Mouse (Mus musculus) limb, embryonic 12.5 days (tissue): ENCODE results near the gene Asb11. TPM values are rescaled to one million over a fixed set of nuclear protein-coding genes. Genes with fewer than 3 reads are reported as not detected.
A peak's percentile ranks its signal among the peaks of the same experiment; 100 is the strongest.

Source experiments
- ATAC-seq: fragments of 200-750 bp; cut with Nextera tagmentation; 2 replicates; pipeline ENCODE4 v1.8.0; 2017; ENCODE audit warnings: low read depth, moderate TSS enrichment; ENCODE audit not compliant: insufficient number of reproducible peaks, insufficient read depth, low FRiP score, low TSS enrichment
- H3K27ac ChIP-seq: fragments of 300-500 bp; sonication (generic); 2 replicates; pipeline ENCODE4 v1.5.1; 2016; ENCODE audit warnings: mild to moderate bottlenecking, moderate library complexity
- H3K27me3 ChIP-seq: fragments of 300-500 bp; sonication (generic); 2 replicates; pipeline ENCODE4 v1.6.1; 2016; ENCODE audit warnings: mild to moderate bottlenecking, moderate library complexity
- H3K36me3 ChIP-seq: fragments of 300-500 bp; sonication (generic); 2 replicates; pipeline ENCODE4 v1.6.1; 2016; ENCODE audit warnings: mild to moderate bottlenecking, moderate library complexity
- H3K4me1 ChIP-seq: fragments of 300-500 bp; sonication (generic); replicated peaks from 2 replicates; pipeline ENCODE4 v1.6.1; 2016
- H3K4me2 ChIP-seq: fragments of 300-500 bp; sonication (generic); 2 replicates; pipeline ENCODE4 v1.6.1; 2016; ENCODE audit warnings: mild to moderate bottlenecking, moderate library complexity
- H3K4me3 ChIP-seq: fragments of 300-500 bp; sonication (generic); replicated peaks from 2 replicates; pipeline ENCODE4 v1.5.1; 2016; ENCODE audit warnings: mild to moderate bottlenecking
- H3K9ac ChIP-seq: fragments of 300-500 bp; sonication (generic); replicated peaks from 2 replicates; pipeline ENCODE4 v1.6.1; 2016; ENCODE audit warnings: mild to moderate bottlenecking, moderate library complexity
- H3K9me3 ChIP-seq: fragments of 300-500 bp; sonication (generic); 2 replicates; pipeline ENCODE4 v1.6.1; 2016; ENCODE audit warnings: mild to moderate bottlenecking, moderate library complexity
- WGBS: fragments of 180-500 bp; shearing (Covaris S2); methylation state at CpG from one replicate; pipeline ENCODE4 v1.1.7; 2016; 5-methylcytosine and 5-hydroxymethylcytosine counted together
- polyA plus RNA-seq: library from polyadenylated mRNA; unstranded; fragments of >200 nt; fragmentation: Nextera tagmentation; extraction: Ambion mirVana; gene quantifications from 2 replicates; pipeline ENCODE4 v1.2.1, GENCODE M21; 2016

Gene Asb11
- not detected in 2 replicates for polyA plus RNA-seq

DNA sequence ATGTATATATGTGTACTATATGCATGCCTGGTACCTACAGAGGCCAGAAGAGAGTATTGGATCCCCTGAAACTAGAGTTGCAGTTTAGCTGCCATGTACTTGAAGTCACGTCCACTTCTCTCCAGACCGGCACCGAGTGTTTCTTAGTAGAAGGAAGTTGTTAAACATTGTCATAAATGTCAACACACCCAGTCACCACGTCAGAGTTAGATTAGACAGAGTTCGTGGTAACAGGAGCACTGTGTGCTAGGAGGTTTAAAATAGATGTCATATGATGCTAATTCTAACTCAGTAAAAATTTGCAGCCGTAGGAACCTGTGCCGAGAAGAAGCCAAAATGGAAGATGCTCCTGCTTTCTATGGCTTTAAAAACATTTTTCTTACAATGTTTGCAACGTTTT lies at the start of gene Asb11:
Asb11 (plus strand) TSS at position 286 of the 400 bp plus-strand sequence.
- Histone ChIP-seq H3K4me2 (no peak within 1 kb of the TSS), H3K27ac (no peak within 1 kb of the TSS), H3K4me3 (no peak within 1 kb of the TSS), H3K4me1 (no peaks in the 10 kb centered on the region), H3K9ac (no peak within 1 kb of the TSS), H3K36me3 (peaks cover 12% of the 10 kb centered on the region), H3K27me3 (peaks cover 26% of the 10 kb centered on the region), H3K9me3 (no peaks in the 10 kb centered on the region)
- 59% methylated on average over 8 of the region's 8 CpGs for WGBS
- no peak for ATAC-seq

- H3K4me2 ChIP-seq: no peak overlapping the region
- no peak overlapping the region for H3K4me3 ChIP-seq
- H3K9ac ChIP-seq: no peak overlapping the region
- 81% methylated on average over 4 of the region's 4 CpGs for WGBS
- ATAC-seq: no peak
- H3K27me3 ChIP-seq: peaks cover 6% of the 10 kb centered on the region; the same call in 1 of the 2 replicates
- no peaks in the 10 kb centered on the region for H3K9me3 ChIP-seq
- no peak overlapping the region for H3K27ac ChIP-seq
- no peaks in the 10 kb centered on the region for H3K4me1 ChIP-seq
- no peaks in the 10 kb centered on the region for H3K36me3 ChIP-seq
These were observed 42.7 kb upstream of the Asb11 start for GRCm38 (mm10) chrX:164394091-164394490.

DNA sequence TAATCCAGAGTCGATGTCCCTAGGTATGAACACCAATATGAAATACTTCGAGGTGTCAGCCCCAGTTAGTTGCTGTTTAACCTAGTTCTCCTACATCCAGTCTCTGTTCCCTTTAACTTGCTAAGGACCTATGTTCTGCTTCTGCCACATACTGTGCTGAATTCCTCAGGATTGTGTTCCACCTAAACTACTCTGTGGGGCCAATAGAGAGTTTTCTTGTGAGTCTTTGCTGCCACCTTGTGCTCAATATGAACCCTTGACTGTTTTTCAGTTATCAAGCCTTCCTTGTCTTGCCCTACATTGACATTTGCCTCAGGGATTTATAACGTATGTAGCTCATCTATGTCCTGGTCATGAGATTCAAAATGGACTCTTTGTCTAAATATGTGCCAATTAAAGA lies 38.3 kb upstream of the Asb11 start:
- Histone ChIP-seq H3K36me3 (no peaks in the 10 kb centered on the region), H3K9ac (no peak overlapping the region), H3K9me3 (no peaks in the 10 kb centered on the region), H3K27me3 (peaks cover 3% of the 10 kb centered on the region; the same call in 1 of the 2 replicates), H3K27ac (no peak overlapping the region), H3K4me3 (no peak overlapping the region), H3K4me2 (no peak overlapping the region), H3K4me1 (no peaks in the 10 kb centered on the region)
- 63% methylated on average over 3 of the region's 3 CpGs for WGBS
- ATAC-seq: 0 out of 2 replicates have a peak, but pooled peaks have one; percentile 56

DNA sequence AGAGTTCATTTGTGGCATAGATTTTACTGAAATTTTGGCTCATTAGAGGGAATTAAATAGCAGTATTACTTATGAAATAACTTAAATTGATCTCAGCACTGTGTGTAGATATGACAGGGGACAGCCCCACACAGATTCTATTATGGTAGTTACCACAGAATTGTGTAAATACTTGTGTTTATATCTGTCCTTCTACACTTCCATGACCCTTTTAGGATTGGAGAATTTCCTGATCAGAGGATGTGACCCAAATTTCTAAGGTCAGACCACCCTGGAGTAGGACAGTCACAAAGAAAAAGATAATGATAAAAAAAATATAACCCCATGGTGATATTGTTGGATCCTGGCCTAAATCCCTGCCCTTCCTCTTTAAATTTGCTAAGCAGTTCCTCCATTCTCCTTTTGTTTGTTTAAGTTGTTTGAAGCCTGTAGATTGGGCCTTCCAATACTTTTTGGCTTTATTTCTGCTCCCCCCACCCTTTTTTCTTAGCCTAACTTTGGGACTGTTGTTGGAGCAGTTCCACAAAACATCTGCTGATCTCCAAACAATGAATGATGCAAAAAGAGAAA lies 31.6 kb upstream of the Asb11 start:
- ATAC-seq: no peak
- H3K27ac ChIP-seq: no peak overlapping the region
- H3K27me3 ChIP-seq: peaks cover 15% of the 10 kb centered on the region
- no peak overlapping the region for H3K4me3 ChIP-seq
- no peaks in the 10 kb centered on the region for H3K9me3 ChIP-seq
- H3K4me1 ChIP-seq: no peaks in the 10 kb centered on the region
- no peaks in the 10 kb centered on the region for H3K36me3 ChIP-seq
- no peak overlapping the region for H3K4me2 ChIP-seq
- H3K9ac ChIP-seq: no peak overlapping the region

DNA sequence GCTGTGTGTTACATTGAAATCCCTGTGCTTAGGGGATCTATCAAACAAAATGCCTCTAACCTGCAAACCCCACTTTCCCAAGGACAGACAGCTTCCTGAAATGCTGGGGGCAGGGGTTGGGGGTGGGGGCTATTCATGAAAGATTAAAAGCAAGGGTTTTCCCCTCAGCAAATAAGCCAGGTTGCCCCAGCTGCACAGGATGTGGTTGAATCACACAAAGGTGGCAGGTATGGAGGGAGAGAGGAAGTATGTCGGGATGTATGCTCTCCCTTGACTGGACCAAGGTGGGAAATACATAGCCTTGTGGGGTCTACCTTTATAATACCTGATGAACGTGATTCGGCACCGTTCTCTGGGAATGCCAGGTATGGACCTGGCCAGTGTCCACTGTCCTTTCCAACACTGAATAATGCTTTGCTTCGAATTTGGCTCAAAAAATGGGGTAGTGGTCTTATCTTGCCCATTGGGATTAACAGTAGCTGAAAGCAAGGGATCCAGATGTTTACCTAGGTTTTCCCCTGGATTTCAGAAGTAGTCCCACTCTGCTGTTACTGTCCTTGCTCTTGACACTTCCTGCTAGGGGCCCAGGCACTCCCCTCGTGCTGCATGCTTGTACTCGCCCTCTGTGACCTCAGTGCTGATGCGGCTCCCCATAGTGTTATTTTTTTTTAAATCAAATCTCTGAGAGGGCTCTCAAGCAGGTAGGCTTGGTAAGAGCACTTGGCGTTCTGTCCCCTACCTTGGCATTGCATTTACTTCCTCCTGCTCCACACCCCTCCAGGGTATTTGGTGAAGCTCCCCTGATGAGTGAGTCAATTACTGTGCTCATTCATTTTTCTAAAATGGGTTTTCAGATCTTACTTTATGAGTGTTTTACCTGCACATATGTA lies 30.4 kb upstream of the Asb11 start:
- Histone ChIP-seq H3K9me3 (no peaks in the 10 kb centered on the region), H3K4me1 (no peaks in the 10 kb centered on the region), H3K27ac (no peak overlapping the region), H3K36me3 (no peaks in the 10 kb centered on the region), H3K9ac (no peak overlapping the region), H3K4me2 (no peak overlapping the region), H3K27me3 (peaks cover 15% of the 10 kb centered on the region), H3K4me3 (no peak overlapping the region)
- 76% methylated on average over 9 of the region's 9 CpGs for WGBS
- ATAC-seq: no peak

GRCm38 (mm10) chrX:164408301-164408927 lies 28.4 kb upstream of the Asb11 start:
- Histone ChIP-seq H3K36me3 (no peaks in the 10 kb centered on the region), H3K9ac (no peak overlapping the region), H3K27ac (no peak overlapping the region), H3K4me2 (no peak overlapping the region), H3K27me3 (peaks cover 20% of the 10 kb centered on the region), H3K4me3 (no peak overlapping the region), H3K4me1 (no peaks in the 10 kb centered on the region), H3K9me3 (no peaks in the 10 kb centered on the region)
- 84% methylated on average over 3 of the region's 3 CpGs for WGBS
- no peak for ATAC-seq

GRCm38 (mm10) chrX:164410562-164410961 lies 26.2 kb upstream of the Asb11 start:
- no peaks in the 10 kb centered on the region for H3K36me3 ChIP-seq
- no peak overlapping the region for H3K9ac ChIP-seq
- H3K27me3 ChIP-seq: peaks cover 28% of the 10 kb centered on the region
- H3K9me3 ChIP-seq: no peaks in the 10 kb centered on the region
- no peak overlapping the region for H3K4me3 ChIP-seq
- no peak overlapping the region for H3K4me2 ChIP-seq
- no peaks in the 10 kb centered on the region for H3K4me1 ChIP-seq
- no peak overlapping the region for H3K27ac ChIP-seq
- WGBS: 83% methylated on average over 1 of the region's 1 CpGs
- ATAC-seq: no peak

DNA sequence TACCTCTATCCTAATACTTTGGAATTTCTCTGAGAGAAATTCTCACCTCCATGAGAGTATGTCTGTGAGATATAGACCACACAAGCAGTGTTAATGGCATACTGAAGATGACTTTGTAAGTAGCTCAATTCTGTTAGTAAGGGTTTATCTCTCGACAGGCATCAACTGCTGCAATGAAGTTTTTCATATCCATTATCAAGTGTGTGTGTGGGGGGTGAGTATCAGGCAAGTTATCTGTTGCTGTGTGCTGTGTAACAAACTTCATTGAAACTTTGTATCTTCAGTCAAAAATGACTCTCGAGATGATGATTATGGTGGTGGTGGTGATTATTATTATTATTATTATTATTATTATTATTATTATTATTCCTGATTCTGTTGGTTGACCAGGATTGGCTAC lies 20.0 kb upstream of the Asb11 start:
- Histone ChIP-seq H3K27ac (no peak overlapping the region), H3K4me2 (no peak overlapping the region), H3K9me3 (no peaks in the 10 kb centered on the region), H3K4me1 (peaks cover 7% of the 10 kb centered on the region), H3K9ac (no peak overlapping the region), H3K36me3 (no peaks in the 10 kb centered on the region), H3K27me3 (peaks cover 27% of the 10 kb centered on the region), H3K4me3 (no peak overlapping the region)
- ATAC-seq: no peak
- 89% methylated on average over 2 of the region's 2 CpGs for WGBS

- Histone ChIP-seq H3K4me3 (no peak overlapping the region), H3K4me1 (peaks cover 7% of the 10 kb centered on the region), H3K27me3 (peaks cover 28% of the 10 kb centered on the region), H3K4me2 (no peak overlapping the region), H3K9me3 (no peaks in the 10 kb centered on the region), H3K27ac (no peak overlapping the region), H3K36me3 (0 out of 2 replicates have a peak, but pooled peaks cover 6% of the 10 kb centered on the region), H3K9ac (no peak overlapping the region)
- no peak for ATAC-seq
These were observed 18.8 kb upstream of the Asb11 start for GRCm38 (mm10) chrX:164418008-164418407.

GRCm38 (mm10) chrX:164419471-164419939 lies 17.3 kb upstream of the Asb11 start, which contains the start of gene Piga:
TSS of gene Piga (plus strand) at chrX:164419787.
- Histone ChIP-seq H3K4me1 (peaks cover 7% of the 10 kb centered on the region), H3K27me3 (peaks cover 26% of the 10 kb centered on the region), H3K27ac (peak within 1 kb of the TSS; percentile 53; the same call in 1 of the 2 replicates), H3K9me3 (no peaks in the 10 kb centered on the region), H3K36me3 (peaks cover 15% of the 10 kb centered on the region; the same call in 1 of the 2 replicates), H3K4me2 (peak within 1 kb of the TSS; percentile 57), H3K4me3 (peak within 1 kb of the TSS; percentile 54), H3K9ac (peak within 1 kb of the TSS; percentile 65)
- peak; percentile 100 for ATAC-seq
- WGBS: 15% methylated on average over 40 of the region's 40 CpGs

- Histone ChIP-seq H3K4me1 (peaks cover 7% of the 10 kb centered on the region), H3K27me3 (peaks cover 26% of the 10 kb centered on the region), H3K27ac (peak overlapping the region; percentile 53; the same call in 1 of the 2 replicates), H3K9ac (peak overlapping the region; percentile 65), H3K4me3 (peak overlapping the region; percentile 54), H3K4me2 (peak overlapping the region; percentile 57), H3K36me3 (peaks cover 15% of the 10 kb centered on the region; the same call in 1 of the 2 replicates), H3K9me3 (no peaks in the 10 kb centered on the region)
- no peak for ATAC-seq
- WGBS: 20% methylated on average over 13 of the region's 13 CpGs
These were observed 16.8 kb upstream of the Asb11 start for GRCm38 (mm10) chrX:164419955-164420354.
